21 mouse cellular contexts compared by ENCODE assay signal in genomic region chr1:131236077-131236476, GRCm38 (mm10). TPM values are rescaled to one million over a fixed set of nuclear protein-coding genes. Genes with fewer than 3 reads are reported as not detected.
DNase-seq lines count a peak whose midpoint lies in the region; ATAC-seq and TF ChIP-seq lines count a peak whose summit lies in the region.
"Had no signal": no experiment of that assay in that cellular context is flagged by ENCODE, and none has a peak within 500 bp of the region (broad histone marks: within the 10 kb centered on the region; RNA-seq: fewer than 3 reads in every experiment).

No protein-coding gene starts in this region.

- no peaks in the 10 kb centered on the region for H3K36me3 ChIP-seq in heart, embryonic 13.5 days
- H3K36me3 ChIP-seq in C2C12 (ENCODE audit: control insufficient read depth, insufficient read depth), result no peaks in the 10 kb centered on the region
- no peaks in the 10 kb centered on the region for H3K36me3 ChIP-seq in myocyte (ENCODE audit: control insufficient read depth, insufficient read depth)
- no peaks in the 10 kb centered on the region for H3K36me3 ChIP-seq in hindbrain, embryonic 16.5 days (ENCODE audit: control insufficient read depth, insufficient read depth, low read length)
- H3K36me3 ChIP-seq: hindbrain, embryonic 15.5 days; midbrain, embryonic 12.5 days had no signal

- DNase-seq in heart, adult 9 months (ENCODE audit: low spot score in 2 of 2), result no peak
- no peak for DNase-seq in cerebellum, adult 11-12 months
- DNase-seq: adrenal gland, postnatal 14 days; B cell, adult 2 months; cerebellum, adult 9-10 months; gastrocnemius, postnatal 14 days; heart, adult 2 months; heart, postnatal 4 days; kidney, postnatal 25 days; right cerebral cortex, postnatal 14 days; thymus, postnatal 36 days had no signal

- H3K9ac ChIP-seq in heart, embryonic 13.5 days, result peak overlapping the region; percentile 33; the same call in 1 of the 2 replicates
- H3K9ac ChIP-seq in hindbrain, embryonic 16.5 days (ENCODE audit: low read depth, low read length), result no peak overlapping the region
- H3K9ac ChIP-seq: hindbrain, embryonic 15.5 days; midbrain, embryonic 12.5 days had no signal

- no peaks in the 10 kb centered on the region for H3K9me3 ChIP-seq in heart, embryonic 13.5 days
- H3K9me3 ChIP-seq in hindbrain, embryonic 16.5 days (ENCODE audit: control insufficient read depth, low read length), result no peaks in the 10 kb centered on the region
- H3K9me3 ChIP-seq: hindbrain, embryonic 15.5 days; midbrain, embryonic 12.5 days had no signal

- H3ac ChIP-seq in C2C12 (ENCODE audit: control insufficient read depth, insufficient read length, low read depth), result no peak overlapping the region
- no peak overlapping the region for H3ac ChIP-seq in myocyte (ENCODE audit: control insufficient read depth, insufficient read length)

- H3K79me2 ChIP-seq in C2C12 (ENCODE audit: control insufficient read depth, insufficient read depth) (peaks cover 4% of the 10 kb centered on the region), myocyte (ENCODE audit: control insufficient read depth, insufficient read depth) (peaks cover 10% of the 10 kb centered on the region)

- TF ChIP-seq POLR2A in embryonic fibroblast, embryonic 13.5 days (IDR thresholded peaks at IDR 0.05; ENCODE audit: low read depth, low read length), result no peak
- TF ChIP-seq POLR2A in myocyte (IDR thresholded peaks at IDR 0.05; ENCODE audit: insufficient read length, low read depth), result no peak

- no peak for ATAC-seq in heart, embryonic 13.5 days (ENCODE audit: extremely low read depth, insufficient number of reproducible peaks, low FRiP score, low TSS enrichment)
- no peak for ATAC-seq in erythroblast, adult 5-6 weeks (replicated peaks; ENCODE audit: low FRiP score, poor library complexity, severe bottlenecking)
- ATAC-seq in hindbrain, embryonic 16.5 days, result no peak
- ATAC-seq: forebrain, embryonic 16.5 days; intestine, postnatal 0 days had no signal

- no peak overlapping the region for H3K4me3 ChIP-seq in heart, embryonic 13.5 days
- H3K4me3 ChIP-seq in C2C12 (ENCODE audit: insufficient read depth, poor library complexity, severe bottlenecking) (no peak overlapping the region), myocyte (no peak overlapping the region)
- no peak overlapping the region for H3K4me3 ChIP-seq in embryonic fibroblast, embryonic 13.5 days (ENCODE audit: insufficient read depth, low read length)
- H3K4me3 ChIP-seq in hindbrain, embryonic 16.5 days (ENCODE audit: low read length), result no peak overlapping the region
- H3K4me3 ChIP-seq: heart, adult 2 months; hindbrain, embryonic 15.5 days; midbrain, embryonic 12.5 days had no signal

- H3K4me1 ChIP-seq in heart, embryonic 13.5 days, result peaks cover 77% of the 10 kb centered on the region
- peaks cover 22% of the 10 kb centered on the region for H3K4me1 ChIP-seq in embryonic fibroblast, embryonic 13.5 days (ENCODE audit: control insufficient read depth, insufficient read depth, low read length)
- peaks cover 17% of the 10 kb centered on the region for H3K4me1 ChIP-seq in hindbrain, embryonic 16.5 days (ENCODE audit: control insufficient read depth, insufficient read depth, low read depth, low read length)

- WGBS in heart, embryonic 13.5 days, result 42% methylated on average over 7 of the region's 7 CpGs
- WGBS in hindbrain, embryonic 16.5 days, result 65% methylated on average over 7 of the region's 7 CpGs

- peak overlapping the region; percentile 13; the same call in 1 of the 2 replicates for H3K27ac ChIP-seq in heart, embryonic 13.5 days (replicated peaks)
- peak overlapping the region; percentile 97 for H3K27ac ChIP-seq in embryonic fibroblast, embryonic 13.5 days (ENCODE audit: insufficient read depth, low read length)
- no peak overlapping the region for H3K27ac ChIP-seq in hindbrain, embryonic 16.5 days (ENCODE audit: low read depth, low read length)
- H3K27ac ChIP-seq: heart, adult 2 months; hindbrain, embryonic 15.5 days; midbrain, embryonic 12.5 days had no signal

- no peak for TF ChIP-seq CTCF in C2C12 (IDR thresholded peaks at IDR 0.05; ENCODE audit: control insufficient read depth, insufficient read depth, insufficient read length)
- no peak for TF ChIP-seq CTCF in embryonic fibroblast, embryonic 13.5 days (IDR thresholded peaks at IDR 0.05; ENCODE audit: borderline replicate concordance, insufficient read depth, low read length)

- no peak overlapping the region for H3K4me2 ChIP-seq in heart, embryonic 13.5 days
- peak overlapping the region; percentile 71 for H3K4me2 ChIP-seq in myocyte (ENCODE audit: low read depth)
- H3K4me2 ChIP-seq in hindbrain, embryonic 16.5 days (ENCODE audit: low read length), result no peak overlapping the region
- H3K4me2 ChIP-seq: hindbrain, embryonic 15.5 days; midbrain, embryonic 12.5 days had no signal

- H3K27me3 ChIP-seq in heart, embryonic 13.5 days (replicated peaks), result peaks cover 7% of the 10 kb centered on the region; the same call in 1 of the 2 replicates
- H3K27me3 ChIP-seq in C2C12 (ENCODE audit: control insufficient read depth, insufficient read depth, insufficient read length) (no peaks in the 10 kb centered on the region), myocyte (ENCODE audit: control insufficient read depth, insufficient read depth, insufficient read length) (no peaks in the 10 kb centered on the region)
- H3K27me3 ChIP-seq in hindbrain, embryonic 16.5 days (replicated peaks; ENCODE audit: control insufficient read depth, insufficient read depth, low read length), result no peaks in the 10 kb centered on the region
- H3K27me3 ChIP-seq: hindbrain, embryonic 15.5 days had no signal

- H3K79me3 ChIP-seq in C2C12 (ENCODE audit: low read depth), result peaks cover 5% of the 10 kb centered on the region

TF ChIP-seq in C2C12, 6 proteins besides CTCF, POLR2A, EP300 and RAD21:
- TF ChIP-seq CEBPB (IDR thresholded peaks at IDR 0.05; ENCODE audit: low read depth), result peak; percentile 73
- TF ChIP-seq USF1 (IDR thresholded peaks at IDR 0.05; ENCODE audit: low read depth), result no peak

TF ChIP-seq in myocyte, 11 proteins besides CTCF, POLR2A, EP300 and RAD21:
- TF ChIP-seq MYOG (IDR thresholded peaks at IDR 0.05; ENCODE audit: control insufficient read depth in 1 of 3, insufficient read depth in 1 of 3, insufficient read length in 2 of 3, low read depth in 2 of 3), result no peak
- TF ChIP-seq CEBPB (IDR thresholded peaks at IDR 0.05; ENCODE audit: insufficient read depth, poor library complexity, severe bottlenecking), result peak; percentile 91
- no peak for TF ChIP-seq POLR2AphosphoS2 (IDR thresholded peaks at IDR 0.05; ENCODE audit: insufficient read length, low read depth)
- TF ChIP-seq E2F4 (IDR thresholded peaks at IDR 0.05; ENCODE audit: insufficient read depth), result no peak

RNA-seq across cellular contexts. Expression of gene Rassf5, which starts 9.0 kb away (rescaled TPM):
- polyA plus RNA-seq in heart, embryonic 13.5 days (2015; fragmentation: Nextera tagmentation; extraction: Ambion mirVana), result 14.9 and 18.2 TPM in 2 replicates
- polyA plus RNA-seq in C2C12 (2012; fragmentation: generic; extraction: Trizol) (2.3 TPM), myocyte (2012; fragmentation: generic; extraction: Trizol) (9.8 TPM)
- 11.6 and 15.7 TPM in 2 replicates for polyA plus RNA-seq in embryonic fibroblast, embryonic 13.5 days (2011; ENCODE audit: insufficient read length, low read depth, missing spikeins)
- total RNA-seq in erythroblast, adult 5-6 weeks (2015; ENCODE audit: low replicate concordance), result 18.8 and 30.7 TPM in 2 replicates
- total RNA-seq in erythroblast, adult 5-6 weeks (2017; ENCODE audit: low replicate concordance), result 11.7 and 15.2 TPM in 2 replicates
- polyA plus RNA-seq in hindbrain, embryonic 16.5 days (2015; fragmentation: Nextera tagmentation; extraction: Ambion mirVana), result 5.5 and 6.7 TPM in 2 replicates

RNA-seq across cellular contexts. Expression of gene Ikbke, which starts 43.3 kb away (rescaled TPM):
- polyA plus RNA-seq in heart, embryonic 13.5 days (2015; fragmentation: Nextera tagmentation; extraction: Ambion mirVana), result 2.4 and 2.8 TPM in 2 replicates
- polyA plus RNA-seq in C2C12 (2012; fragmentation: generic; extraction: Trizol), result 1.4 TPM
- polyA plus RNA-seq in embryonic fibroblast, embryonic 13.5 days (2011; ENCODE audit: insufficient read length, low read depth, missing spikeins), result 14.6 and 16.2 TPM in 2 replicates
- 1.7 TPM for polyA plus RNA-seq in myocyte (2012; fragmentation: generic; extraction: Trizol)
- total RNA-seq in erythroblast, adult 5-6 weeks (2015; ENCODE audit: low replicate concordance), result 6.3 and 6.5 TPM in 2 replicates
- 5.2 and 7.0 TPM in 2 replicates for total RNA-seq in erythroblast, adult 5-6 weeks (2017; ENCODE audit: low replicate concordance)
- 0.76 and 1.3 TPM in 2 replicates for polyA plus RNA-seq in hindbrain, embryonic 16.5 days (2015; fragmentation: Nextera tagmentation; extraction: Ambion mirVana)
